Mouse (Mus musculus): ENCODE data around the gene Lrrc8b. TPM values are rescaled to one million over a fixed set of nuclear protein-coding genes. Genes with fewer than 3 reads are reported as not detected.

The Lrrc8b gene
- polyA plus RNA-seq, 1 experiment, result 23.6 TPM

- DNase-seq, result no peak
- no peak for TF ChIP-seq POLR2A (IDR thresholded peaks at IDR 0.05; ENCODE audit: borderline replicate concordance, insufficient read depth, low read length)
- no peak for TF ChIP-seq CTCF (IDR thresholded peaks at IDR 0.05; ENCODE audit: borderline replicate concordance, insufficient read depth, low read depth, low read length)
- H3K4me3 ChIP-seq (replicated peaks; ENCODE audit: insufficient read depth, low read depth, low read length), result no peak overlapping the region
- H3K27me3 ChIP-seq (ENCODE audit: control insufficient read depth, insufficient read depth, low read length), result no peaks in the 10 kb centered on the region
- WGBS, result 97% methylated on average over 3 of the region's 3 CpGs
- H3K4me1 ChIP-seq (ENCODE audit: control insufficient read depth, insufficient read depth, low read length), result no peaks in the 10 kb centered on the region
- no peak overlapping the region for H3K27ac ChIP-seq (ENCODE audit: insufficient read depth, low read length)
Observed at GRCm38 (mm10) chr5:105535186-105535585, 119.6 kb downstream of the Lrrc8b start.

- TF ChIP-seq CTCF (IDR thresholded peaks at IDR 0.05; ENCODE audit: borderline replicate concordance, insufficient read depth, low read depth, low read length) (no peak), POLR2A (IDR thresholded peaks at IDR 0.05; ENCODE audit: borderline replicate concordance, insufficient read depth, low read length) (no peak)
- 54% methylated on average over 2 of the region's 2 CpGs for WGBS
- Histone ChIP-seq H3K4me3 (replicated peaks; ENCODE audit: insufficient read depth, low read depth, low read length) (no peak overlapping the region), H3K27ac (ENCODE audit: insufficient read depth, low read length) (no peak overlapping the region), H3K27me3 (ENCODE audit: control insufficient read depth, insufficient read depth, low read length) (no peaks in the 10 kb centered on the region), H3K4me1 (ENCODE audit: control insufficient read depth, insufficient read depth, low read length) (no peaks in the 10 kb centered on the region)
- no peak for DNase-seq
Observed at GRCm38 (mm10) chr5:105536172-105536571, 120.6 kb downstream of the Lrrc8b start.

GRCm38 (mm10) chr5:105537101-105537723, 121.6 kb downstream of the Lrrc8b start:
- Histone ChIP-seq H3K4me1 (ENCODE audit: control insufficient read depth, insufficient read depth, low read length) (no peaks in the 10 kb centered on the region), H3K27me3 (ENCODE audit: control insufficient read depth, insufficient read depth, low read length) (no peaks in the 10 kb centered on the region), H3K27ac (ENCODE audit: insufficient read depth, low read length) (no peak overlapping the region), H3K4me3 (replicated peaks; ENCODE audit: insufficient read depth, low read depth, low read length) (no peak overlapping the region)
- no peak for DNase-seq
- WGBS, result 75% methylated on average over 11 of the region's 11 CpGs
- TF ChIP-seq CTCF (IDR thresholded peaks at IDR 0.05; ENCODE audit: borderline replicate concordance, insufficient read depth, low read depth, low read length) (no peak), POLR2A (IDR thresholded peaks at IDR 0.05; ENCODE audit: borderline replicate concordance, insufficient read depth, low read length) (no peak)

Other genes with a start within 250 kb of the Lrrc8b start
- gene Gbp10, start 176.2 kb upstream of the Lrrc8b start, polyA plus RNA-seq (2012; rRNA removed), result 0.29 and 0.51 TPM in 2 replicates
- gene Gm43302, start 122.1 kb upstream of the Lrrc8b start, polyA plus RNA-seq (2012; rRNA removed), result 0.23 and 0.43 TPM in 2 replicates
- 2.2 and 2.7 TPM in 2 replicates for gene Gbp6, start 122.1 kb upstream of the Lrrc8b start, polyA plus RNA-seq (2012; rRNA removed)
- 7.4 and 7.9 TPM in 2 replicates for gene Lrrc8c, start 103.6 kb downstream of the Lrrc8b start, polyA plus RNA-seq (2012; rRNA removed)